Mouse (Mus musculus): ENCODE data around the gene Gosr2.

The Gosr2 gene

GRCm38 (mm10) chr11:103688980-103689378, 8.7 kb downstream of the Gosr2 start:
- DNase-seq, result peak in 1 of 2 experiments; percentile 42

- peak in 1 of 2 experiments; percentile 22 for DNase-seq
Measured at GRCm38 (mm10) chr11:103688271-103688979, 9.3 kb downstream of the Gosr2 start.

- peak in 1 of 2 experiments; percentile 20 for DNase-seq
Measured at GRCm38 (mm10) chr11:103686706-103687105, 11.0 kb downstream of the Gosr2 start.

- peak in 1 of 2 experiments; percentile 34 for DNase-seq
Measured at GRCm38 (mm10) chr11:103685261-103685736, 12.4 kb downstream of the Gosr2 start.

GRCm38 (mm10) chr11:103683667-103684334, 13.9 kb downstream of the Gosr2 start:
- no peak for DNase-seq

GRCm38 (mm10) chr11:103677042-103677441, 20.7 kb downstream of the Gosr2 start:
- DNase-seq, result peak; percentile 74 to 83

GRCm38 (mm10) chr11:103675556-103675955, 22.1 kb downstream of the Gosr2 start:
- peak; percentile 63 to 76 for DNase-seq

- DNase-seq, result no peak
Measured at GRCm38 (mm10) chr11:103666907-103667426, 30.7 kb downstream of the Gosr2 start.

- no peak for DNase-seq
Measured at GRCm38 (mm10) chr11:103666181-103666906, 31.4 kb downstream of the Gosr2 start.

GRCm38 (mm10) chr11:103665695-103666094, 32.0 kb downstream of the Gosr2 start:
- DNase-seq, result no peak

- no peak for DNase-seq
Measured at GRCm38 (mm10) chr11:103663119-103663518, 34.6 kb downstream of the Gosr2 start.

- DNase-seq, result no peak
Measured at GRCm38 (mm10) chr11:103662546-103662945, 35.2 kb downstream of the Gosr2 start.

- DNase-seq, result no peak
Measured at GRCm38 (mm10) chr11:103661863-103662262, 35.8 kb downstream of the Gosr2 start.

- DNase-seq, result no peak
Measured at GRCm38 (mm10) chr11:103658189-103658588, 39.5 kb downstream of the Gosr2 start.

- peak; percentile 61 to 78 for DNase-seq
Measured at GRCm38 (mm10) chr11:103656520-103656919, 41.2 kb downstream of the Gosr2 start.

GRCm38 (mm10) chr11:103653359-103653965, 44.2 kb downstream of the Gosr2 start:
- DNase-seq, result no peak

- no peak for DNase-seq
Measured at GRCm38 (mm10) chr11:103651426-103651825, 46.3 kb downstream of the Gosr2 start.

- no peak for DNase-seq
Measured at GRCm38 (mm10) chr11:103649983-103650493, 47.7 kb downstream of the Gosr2 start.

GRCm38 (mm10) chr11:103649301-103649982, 48.3 kb downstream of the Gosr2 start, which contains the start of gene Rprml:
TSS of gene Rprml (plus strand) at chr11:103649570.
- DNase-seq, result no peak

GRCm38 (mm10) chr11:103648656-103649055, 49.0 kb downstream of the Gosr2 start:
- no peak for DNase-seq

- no peak for DNase-seq
Measured at GRCm38 (mm10) chr11:103647921-103648620, 49.6 kb downstream of the Gosr2 start.

All from kidney, postnatal 25 days (tissue).